Mouse (Mus musculus): ENCODE data around the gene Grm4. TPM values are rescaled to one million over a fixed set of nuclear protein-coding genes. Genes with fewer than 3 reads are reported as not detected.

Grm4 gene
- polyA plus RNA-seq, 1 experiment: 21.6 TPM

GRCm38 (mm10) chr17:27552215-27553201 lies 31.3 kb upstream of the Grm4 start:
- H3K4me3 ChIP-seq (ENCODE audit: insufficient read depth, low read length): no peak overlapping the region
- no peak for TF ChIP-seq POLR2A (IDR thresholded peaks at IDR 0.05; ENCODE audit: extremely low read depth, insufficient read depth, low read length)
- no peak for TF ChIP-seq CTCF (IDR thresholded peaks at IDR 0.05; ENCODE audit: extremely low read depth, insufficient read depth, low read length)
- H3K27ac ChIP-seq (ENCODE audit: insufficient read depth, low read length): no peak overlapping the region
- H3K4me1 ChIP-seq (ENCODE audit: control insufficient read depth, insufficient read depth, low read length): no peaks in the 10 kb centered on the region

GRCm38 (mm10) chr17:27551393-27551940 lies 30.3 kb upstream of the Grm4 start:
- TF ChIP-seq CTCF (IDR thresholded peaks at IDR 0.05; ENCODE audit: extremely low read depth, insufficient read depth, low read length) (no peak), POLR2A (IDR thresholded peaks at IDR 0.05; ENCODE audit: extremely low read depth, insufficient read depth, low read length) (no peak)
- no peak overlapping the region for H3K27ac ChIP-seq (ENCODE audit: insufficient read depth, low read length)
- no peak overlapping the region for H3K4me3 ChIP-seq (ENCODE audit: insufficient read depth, low read length)
- no peaks in the 10 kb centered on the region for H3K4me1 ChIP-seq (ENCODE audit: control insufficient read depth, insufficient read depth, low read length)

DNA sequence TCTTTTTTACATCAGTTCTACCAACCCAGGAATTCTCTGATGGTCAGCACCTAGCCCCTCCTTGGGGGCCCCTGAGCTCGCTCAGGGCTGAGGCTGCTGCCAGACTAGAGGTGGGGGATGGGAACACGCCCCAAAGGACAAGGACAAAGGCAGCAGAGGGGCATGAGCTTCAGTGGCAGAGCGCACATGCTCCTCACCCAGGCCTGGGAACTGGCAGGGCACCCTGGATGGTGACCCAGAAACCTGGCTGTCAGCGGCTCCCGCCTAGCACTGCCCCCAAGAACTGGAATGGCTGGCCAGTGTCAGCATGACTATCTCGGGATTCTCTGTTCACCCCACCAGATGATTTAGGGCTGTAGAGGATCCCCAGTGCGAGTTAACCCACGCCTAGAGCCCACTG lies 28.0 kb upstream of the Grm4 start:
- TF ChIP-seq POLR2A (IDR thresholded peaks at IDR 0.05; ENCODE audit: extremely low read depth, insufficient read depth, low read length) (no peak), CTCF (IDR thresholded peaks at IDR 0.05; ENCODE audit: extremely low read depth, insufficient read depth, low read length) (no peak)
- Histone ChIP-seq H3K4me1 (ENCODE audit: control insufficient read depth, insufficient read depth, low read length) (no peaks in the 10 kb centered on the region), H3K4me3 (ENCODE audit: insufficient read depth, low read length) (no peak overlapping the region), H3K27ac (ENCODE audit: insufficient read depth, low read length) (no peak overlapping the region)

GRCm38 (mm10) chr17:27547253-27547868 lies 26.2 kb upstream of the Grm4 start:
- Histone ChIP-seq H3K4me3 (ENCODE audit: insufficient read depth, low read length) (no peak overlapping the region), H3K27ac (ENCODE audit: insufficient read depth, low read length) (no peak overlapping the region), H3K4me1 (ENCODE audit: control insufficient read depth, insufficient read depth, low read length) (no peaks in the 10 kb centered on the region)
- TF ChIP-seq POLR2A (IDR thresholded peaks at IDR 0.05; ENCODE audit: extremely low read depth, insufficient read depth, low read length) (no peak), CTCF (IDR thresholded peaks at IDR 0.05; ENCODE audit: extremely low read depth, insufficient read depth, low read length) (no peak)

DNA sequence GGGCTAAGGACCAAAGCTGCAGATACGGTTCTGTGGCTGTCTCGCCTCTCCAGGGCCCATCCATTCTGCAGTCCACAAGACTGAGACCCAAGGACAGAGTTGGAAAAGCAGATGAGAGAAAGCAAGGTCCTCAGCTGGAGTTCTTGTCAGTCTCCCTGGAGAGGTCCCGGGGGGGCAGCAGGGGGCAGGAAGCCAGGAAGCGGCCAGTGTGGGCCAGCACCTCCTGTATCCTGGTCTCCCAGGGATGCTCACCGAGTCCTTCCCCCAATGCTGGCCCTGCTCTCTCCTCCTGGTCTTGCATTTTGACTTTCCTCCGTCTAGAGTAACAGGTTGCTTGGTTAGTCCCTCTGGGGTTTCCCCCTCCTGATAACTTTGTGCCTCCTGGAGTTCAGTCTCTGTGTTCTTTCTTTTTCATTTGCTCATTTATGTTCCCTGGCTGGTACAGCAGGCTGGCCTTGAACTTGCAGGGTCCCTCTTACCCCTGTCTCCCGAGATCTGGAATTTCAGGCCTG lies 25.4 kb upstream of the Grm4 start:
- TF ChIP-seq POLR2A (IDR thresholded peaks at IDR 0.05; ENCODE audit: extremely low read depth, insufficient read depth, low read length) (no peak), CTCF (IDR thresholded peaks at IDR 0.05; ENCODE audit: extremely low read depth, insufficient read depth, low read length) (no peak)
- Histone ChIP-seq H3K27ac (ENCODE audit: insufficient read depth, low read length) (no peak overlapping the region), H3K4me1 (ENCODE audit: control insufficient read depth, insufficient read depth, low read length) (no peaks in the 10 kb centered on the region), H3K4me3 (ENCODE audit: insufficient read depth, low read length) (no peak overlapping the region)

- Histone ChIP-seq H3K27ac (ENCODE audit: insufficient read depth, low read length) (no peak overlapping the region), H3K4me1 (ENCODE audit: control insufficient read depth, insufficient read depth, low read length) (no peaks in the 10 kb centered on the region), H3K4me3 (ENCODE audit: insufficient read depth, low read length) (no peak overlapping the region)
- no peak for TF ChIP-seq CTCF (IDR thresholded peaks at IDR 0.05; ENCODE audit: extremely low read depth, insufficient read depth, low read length)
- no peak for TF ChIP-seq POLR2A (IDR thresholded peaks at IDR 0.05; ENCODE audit: extremely low read depth, insufficient read depth, low read length)
These were observed 24.8 kb upstream of the Grm4 start for GRCm38 (mm10) chr17:27545991-27546390.

- TF ChIP-seq CTCF (IDR thresholded peaks at IDR 0.05; ENCODE audit: extremely low read depth, insufficient read depth, low read length) (no peak), POLR2A (IDR thresholded peaks at IDR 0.05; ENCODE audit: extremely low read depth, insufficient read depth, low read length) (no peak)
- no peak overlapping the region for H3K4me3 ChIP-seq (ENCODE audit: insufficient read depth, low read length)
- no peak overlapping the region for H3K27ac ChIP-seq (ENCODE audit: insufficient read depth, low read length)
These were observed 23.3 kb upstream of the Grm4 start for GRCm38 (mm10) chr17:27544551-27544950.

GRCm38 (mm10) chr17:27541984-27542383 lies 20.8 kb upstream of the Grm4 start:
- Histone ChIP-seq H3K27ac (ENCODE audit: insufficient read depth, low read length) (no peak overlapping the region), H3K4me3 (ENCODE audit: insufficient read depth, low read length) (no peak overlapping the region), H3K4me1 (ENCODE audit: control insufficient read depth, insufficient read depth, low read length) (no peaks in the 10 kb centered on the region)
- TF ChIP-seq CTCF (IDR thresholded peaks at IDR 0.05; ENCODE audit: extremely low read depth, insufficient read depth, low read length) (no peak), POLR2A (IDR thresholded peaks at IDR 0.05; ENCODE audit: extremely low read depth, insufficient read depth, low read length) (no peak)

More at GRCm38 (mm10) chr17:27544551-27544950, 23.3 kb upstream of the Grm4 start:
- H3K4me1 ChIP-seq (ENCODE audit: control insufficient read depth, insufficient read depth, low read length): no peaks in the 10 kb centered on the region

DNA sequence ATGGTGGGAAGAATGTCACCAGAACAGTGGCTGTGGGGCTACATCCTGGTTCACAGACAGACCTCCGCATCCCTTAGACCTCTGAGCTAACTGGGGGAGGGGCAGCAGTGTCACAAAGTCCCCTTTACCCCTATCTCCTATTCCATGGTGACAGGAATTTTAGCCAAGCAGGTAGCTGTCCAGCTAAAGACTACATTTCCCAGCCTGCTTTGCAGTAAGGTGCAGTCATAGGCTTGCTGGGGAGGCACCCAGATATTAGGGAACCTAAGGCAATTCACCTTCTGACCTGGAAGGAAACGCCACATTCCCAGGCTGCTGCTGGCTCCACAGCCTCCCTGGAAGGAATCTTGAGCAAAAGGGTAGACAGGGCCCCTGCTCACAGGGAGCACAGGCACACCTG lies 20.1 kb upstream of the Grm4 start:
- no peak for TF ChIP-seq CTCF (IDR thresholded peaks at IDR 0.05; ENCODE audit: extremely low read depth, insufficient read depth, low read length)
- TF ChIP-seq POLR2A (IDR thresholded peaks at IDR 0.05; ENCODE audit: extremely low read depth, insufficient read depth, low read length): no peak

More for the DNA sequence above, 20.1 kb upstream of the Grm4 start:
- Histone ChIP-seq H3K27ac (ENCODE audit: insufficient read depth, low read length) (no peak overlapping the region), H3K4me1 (ENCODE audit: control insufficient read depth, insufficient read depth, low read length) (no peaks in the 10 kb centered on the region), H3K4me3 (ENCODE audit: insufficient read depth, low read length) (no peak overlapping the region)
